Mouse (Mus musculus): ENCODE data around the gene B4galnt3. TPM values are rescaled to one million over a fixed set of nuclear protein-coding genes. Genes with fewer than 3 reads are reported as not detected.

B4galnt3 gene
- total and polyA plus RNA-seq, 2 experiments: 1.2 TPM

DNA sequence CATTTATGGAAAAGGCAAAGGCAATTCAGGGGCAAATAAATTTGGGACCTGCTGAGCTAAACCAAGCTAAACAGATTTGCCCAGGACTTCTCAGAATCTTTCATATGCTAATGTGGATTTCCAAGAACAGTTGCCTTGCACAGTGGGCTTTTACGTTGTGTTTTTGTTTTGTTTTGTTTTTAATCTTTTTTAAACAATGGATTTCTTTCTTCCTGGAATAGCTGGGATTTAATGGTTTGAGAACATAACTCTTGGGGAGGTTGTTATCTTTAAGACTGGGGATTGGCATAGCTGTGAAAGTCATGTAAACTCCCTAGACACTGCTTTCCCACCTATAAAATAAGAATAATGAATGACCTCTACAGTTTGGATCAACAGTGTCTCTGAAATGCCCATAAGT lies 63.9 kb downstream of the B4galnt3 start:
- WGBS: 55% methylated on average over 1 of the region's 1 CpGs
- TF ChIP-seq CTCF (IDR thresholded peaks at IDR 0.05; ENCODE audit: low read depth, low read length): no peak
- no peak for TF ChIP-seq POLR2A (IDR thresholded peaks at IDR 0.05; ENCODE audit: extremely low read depth, insufficient read depth, low read length)
- Histone ChIP-seq H3K36me3 (ENCODE audit: control insufficient read depth, insufficient read depth, low read length) (no peaks in the 10 kb centered on the region), H3K27ac (replicated peaks; ENCODE audit: insufficient read depth, low read depth, low read length) (no peak overlapping the region), H3K4me3 (ENCODE audit: insufficient read depth, low read depth, low read length) (no peak overlapping the region), H3K9ac (ENCODE audit: low read depth, low read length) (no peak overlapping the region), H3K79me2 (ENCODE audit: control insufficient read depth, insufficient read depth, low read length) (no peaks in the 10 kb centered on the region), H3K27me3 (ENCODE audit: control insufficient read depth, insufficient read depth, low read length) (no peaks in the 10 kb centered on the region), H3K4me1 (ENCODE audit: control insufficient read depth, insufficient read depth, low read length) (peaks cover under 1% of the 10 kb centered on the region; the same call in 1 of the 2 replicates)
- no peak for DNase-seq (ENCODE audit: extremely low read depth, low read depth, low spot score)

DNA sequence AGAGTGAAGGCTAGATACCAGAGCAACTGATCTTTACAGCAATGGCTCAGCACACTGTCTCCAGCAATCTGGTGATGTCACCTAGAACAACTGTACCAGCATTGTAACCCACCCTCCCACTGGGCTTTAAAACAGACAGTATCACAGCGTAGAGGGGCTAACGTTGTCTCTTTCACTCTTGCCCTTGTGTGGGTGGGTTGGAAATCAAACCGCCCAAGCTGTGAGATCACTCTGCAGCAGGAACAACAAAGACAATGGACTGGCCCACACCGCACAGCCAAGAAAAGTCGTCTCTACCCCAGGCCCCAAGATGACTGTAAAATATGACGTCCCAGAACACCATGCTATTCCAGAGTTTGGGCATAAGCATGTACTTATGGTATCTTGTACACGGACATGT lies 64.6 kb downstream of the B4galnt3 start:
- H3K4me1 ChIP-seq (ENCODE audit: control insufficient read depth, insufficient read depth, low read length): no peaks in the 10 kb centered on the region
- H3K79me2 ChIP-seq (ENCODE audit: control insufficient read depth, insufficient read depth, low read length): no peaks in the 10 kb centered on the region
- no peaks in the 10 kb centered on the region for H3K36me3 ChIP-seq (ENCODE audit: control insufficient read depth, insufficient read depth, low read length)
- no peaks in the 10 kb centered on the region for H3K27me3 ChIP-seq (ENCODE audit: control insufficient read depth, insufficient read depth, low read length)
- WGBS: 83% methylated on average over 7 of the region's 7 CpGs
- H3K27ac ChIP-seq (replicated peaks; ENCODE audit: insufficient read depth, low read depth, low read length): no peak overlapping the region
- no peak for DNase-seq (ENCODE audit: extremely low read depth, low read depth, low spot score)
- H3K9ac ChIP-seq (ENCODE audit: low read depth, low read length): no peak overlapping the region
- no peak for TF ChIP-seq POLR2A (IDR thresholded peaks at IDR 0.05; ENCODE audit: extremely low read depth, insufficient read depth, low read length)
- TF ChIP-seq CTCF (IDR thresholded peaks at IDR 0.05; ENCODE audit: low read depth, low read length): no peak
- H3K4me3 ChIP-seq (ENCODE audit: insufficient read depth, low read depth, low read length): no peak overlapping the region

DNA sequence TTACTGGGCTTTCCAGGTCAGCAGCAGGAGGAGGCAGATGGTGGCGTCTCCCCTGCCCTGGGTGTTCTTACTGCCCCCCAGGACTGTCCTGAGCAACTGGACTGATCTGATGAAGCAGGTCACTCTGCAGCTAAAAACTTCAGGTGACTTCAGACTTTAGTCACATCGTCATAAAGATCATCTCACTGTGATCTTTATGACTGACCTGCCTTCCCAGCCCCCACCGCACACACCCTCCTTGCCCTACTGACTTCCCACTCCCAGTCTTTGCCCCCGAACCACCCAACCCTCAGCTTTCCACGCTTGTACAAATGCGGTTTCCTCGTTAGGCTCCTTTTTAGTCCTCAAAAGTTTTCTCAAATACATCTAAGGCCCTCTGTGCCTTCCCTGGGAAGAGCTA lies 67.3 kb downstream of the B4galnt3 start:
- no peak overlapping the region for H3K4me3 ChIP-seq (ENCODE audit: insufficient read depth, low read depth, low read length)
- H3K27me3 ChIP-seq (ENCODE audit: control insufficient read depth, insufficient read depth, low read length): no peaks in the 10 kb centered on the region
- H3K9ac ChIP-seq (ENCODE audit: low read depth, low read length): no peak overlapping the region
- H3K36me3 ChIP-seq (ENCODE audit: control insufficient read depth, insufficient read depth, low read length): no peaks in the 10 kb centered on the region
- TF ChIP-seq CTCF (IDR thresholded peaks at IDR 0.05; ENCODE audit: low read depth, low read length) (no peak), POLR2A (IDR thresholded peaks at IDR 0.05; ENCODE audit: extremely low read depth, insufficient read depth, low read length) (no peak)
- DNase-seq (ENCODE audit: extremely low read depth, low read depth, low spot score): no peak
- H3K27ac ChIP-seq (replicated peaks; ENCODE audit: insufficient read depth, low read depth, low read length): no peak overlapping the region
- 89% methylated on average over 7 of the region's 7 CpGs for WGBS
- no peaks in the 10 kb centered on the region for H3K4me1 ChIP-seq (ENCODE audit: control insufficient read depth, insufficient read depth, low read length)
- no peaks in the 10 kb centered on the region for H3K79me2 ChIP-seq (ENCODE audit: control insufficient read depth, insufficient read depth, low read length)

DNA sequence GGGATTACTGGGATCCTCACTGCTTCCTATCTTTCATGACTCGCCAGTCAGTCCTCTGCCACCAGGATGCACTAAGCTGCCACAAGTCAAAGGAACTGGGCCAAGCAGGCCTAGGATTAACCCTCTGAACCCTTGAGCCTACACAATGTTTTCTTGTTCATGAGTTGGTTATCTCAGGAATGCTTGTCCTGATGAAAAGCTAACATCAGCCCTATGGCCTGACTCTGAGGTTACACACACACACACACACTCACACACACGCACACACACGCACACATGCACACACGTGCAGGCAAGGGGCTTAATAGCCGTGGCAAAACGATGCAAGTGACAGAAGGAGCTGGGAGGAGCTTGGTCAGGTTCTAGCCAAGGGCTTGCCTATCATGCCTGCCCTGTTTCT lies 69.0 kb downstream of the B4galnt3 start:
- WGBS: 69% methylated on average over 6 of the region's 6 CpGs
- TF ChIP-seq POLR2A (IDR thresholded peaks at IDR 0.05; ENCODE audit: extremely low read depth, insufficient read depth, low read length) (no peak), CTCF (IDR thresholded peaks at IDR 0.05; ENCODE audit: low read depth, low read length) (no peak)

DNA sequence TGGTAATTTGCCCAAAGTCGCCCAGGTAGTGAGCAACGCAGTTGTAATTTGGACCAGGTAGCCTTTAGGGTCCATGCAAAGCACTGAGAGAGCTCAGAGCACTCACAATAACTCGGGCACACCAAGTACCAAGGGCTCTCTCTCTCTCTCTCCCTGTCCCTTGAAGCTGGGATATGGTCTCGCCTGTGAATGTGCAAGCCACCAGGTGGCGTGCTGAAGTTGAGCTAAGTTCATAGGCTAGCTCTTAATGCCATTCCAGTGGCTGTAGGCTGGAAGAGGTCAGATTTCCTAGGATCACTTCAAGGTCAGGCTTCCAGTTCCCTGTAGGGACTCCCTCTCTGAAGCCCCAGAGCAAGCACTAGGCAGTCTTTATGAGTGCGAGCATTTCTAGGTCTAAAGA lies 71.7 kb downstream of the B4galnt3 start:
- WGBS: 27% methylated on average over 6 of the region's 6 CpGs
- Histone ChIP-seq H3K4me1 (ENCODE audit: control insufficient read depth, insufficient read depth, low read length) (no peaks in the 10 kb centered on the region), H3K36me3 (ENCODE audit: control insufficient read depth, insufficient read depth, low read length) (no peaks in the 10 kb centered on the region), H3K79me2 (ENCODE audit: control insufficient read depth, insufficient read depth, low read length) (no peaks in the 10 kb centered on the region), H3K4me3 (ENCODE audit: insufficient read depth, low read depth, low read length) (no peak overlapping the region), H3K9ac (ENCODE audit: low read depth, low read length) (no peak overlapping the region), H3K27ac (replicated peaks; ENCODE audit: insufficient read depth, low read depth, low read length) (no peak overlapping the region), H3K27me3 (ENCODE audit: control insufficient read depth, insufficient read depth, low read length) (no peaks in the 10 kb centered on the region)
- peak; percentile 64 for DNase-seq (ENCODE audit: extremely low read depth, low read depth, low spot score)
- TF ChIP-seq POLR2A (IDR thresholded peaks at IDR 0.05; ENCODE audit: extremely low read depth, insufficient read depth, low read length) (no peak), CTCF (IDR thresholded peaks at IDR 0.05; ENCODE audit: low read depth, low read length) (peak; percentile 80)

More for the DNA sequence above, 69.0 kb downstream of the B4galnt3 start:
- Histone ChIP-seq H3K27ac (replicated peaks; ENCODE audit: insufficient read depth, low read depth, low read length) (no peak overlapping the region), H3K27me3 (ENCODE audit: control insufficient read depth, insufficient read depth, low read length) (no peaks in the 10 kb centered on the region), H3K9ac (ENCODE audit: low read depth, low read length) (no peak overlapping the region), H3K4me3 (ENCODE audit: insufficient read depth, low read depth, low read length) (no peak overlapping the region), H3K79me2 (ENCODE audit: control insufficient read depth, insufficient read depth, low read length) (no peaks in the 10 kb centered on the region), H3K4me1 (ENCODE audit: control insufficient read depth, insufficient read depth, low read length) (no peaks in the 10 kb centered on the region), H3K36me3 (ENCODE audit: control insufficient read depth, insufficient read depth, low read length) (no peaks in the 10 kb centered on the region)
- DNase-seq (ENCODE audit: extremely low read depth, low read depth, low spot score): no peak

DNA sequence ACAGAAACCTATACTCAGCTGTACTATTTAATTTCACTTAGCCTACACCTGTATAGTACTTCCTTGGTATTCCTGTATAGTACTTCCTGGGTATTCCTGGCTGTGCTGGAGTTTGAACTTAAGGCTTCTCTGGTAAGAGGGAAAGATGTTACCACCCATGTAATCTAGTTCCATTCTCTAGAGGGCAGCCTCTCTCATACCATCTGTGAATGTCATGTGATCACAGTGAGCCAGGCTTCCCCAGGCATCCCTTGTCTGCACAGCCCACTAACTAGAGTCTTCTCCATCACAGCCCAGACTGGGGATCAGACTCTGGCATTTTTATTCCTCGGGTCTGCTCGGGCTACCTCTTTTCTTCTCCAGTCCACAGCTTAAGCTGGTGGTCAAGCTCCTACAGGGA lies 75.1 kb downstream of the B4galnt3 start:
- Histone ChIP-seq H3K36me3 (ENCODE audit: control insufficient read depth, insufficient read depth, low read length) (no peaks in the 10 kb centered on the region), H3K27me3 (ENCODE audit: control insufficient read depth, insufficient read depth, low read length) (no peaks in the 10 kb centered on the region), H3K9ac (ENCODE audit: low read depth, low read length) (no peak overlapping the region), H3K27ac (replicated peaks; ENCODE audit: insufficient read depth, low read depth, low read length) (no peak overlapping the region), H3K4me3 (ENCODE audit: insufficient read depth, low read depth, low read length) (no peak overlapping the region), H3K4me1 (ENCODE audit: control insufficient read depth, insufficient read depth, low read length) (no peaks in the 10 kb centered on the region), H3K79me2 (ENCODE audit: control insufficient read depth, insufficient read depth, low read length) (no peaks in the 10 kb centered on the region)
- WGBS: 90% methylated on average over 2 of the region's 2 CpGs
- no peak for TF ChIP-seq CTCF (IDR thresholded peaks at IDR 0.05; ENCODE audit: low read depth, low read length)
- no peak for TF ChIP-seq POLR2A (IDR thresholded peaks at IDR 0.05; ENCODE audit: extremely low read depth, insufficient read depth, low read length)
- no peak for DNase-seq (ENCODE audit: extremely low read depth, low read depth, low spot score)

Measured in liver, adult 2 months (tissue).